ENCODE assay signal across 9 mouse cellular contexts in genomic region chr7:123368187-123368586, GRCm38 (mm10). TPM values are rescaled to one million over a fixed set of nuclear protein-coding genes. Genes with fewer than 3 reads are reported as not detected.
DNase-seq lines count a peak whose midpoint lies in the region; ATAC-seq and TF ChIP-seq lines count a peak whose summit lies in the region.
"Had no signal": no experiment of that assay in that cellular context is flagged by ENCODE, and none has a peak within 500 bp of the region (broad histone marks: within the 10 kb centered on the region; RNA-seq: fewer than 3 reads in every experiment).

No protein-coding gene starts in this region.

- H3K4me2 ChIP-seq in heart, embryonic 16.5 days (ENCODE audit: low read depth, low read length) = peak overlapping the region; percentile 94
- peak overlapping the region; percentile 86 for H3K4me2 ChIP-seq in hindbrain, embryonic 14.5 days (replicated peaks)
- peak overlapping the region; percentile 89 for H3K4me2 ChIP-seq in midbrain, embryonic 14.5 days (ENCODE audit: low read length)

- H3K4me1 ChIP-seq in heart, embryonic 16.5 days (ENCODE audit: control insufficient read depth, insufficient read depth, low read length) = peaks cover 19% of the 10 kb centered on the region
- peaks cover 48% of the 10 kb centered on the region for H3K4me1 ChIP-seq in bone marrow macrophage, adult 2 months (ENCODE audit: control insufficient read depth, insufficient read depth, low read length)
- peaks cover 19% of the 10 kb centered on the region for H3K4me1 ChIP-seq in hindbrain, embryonic 14.5 days (replicated peaks; ENCODE audit: control insufficient read depth, insufficient read depth, low read length)
- peaks cover 26% of the 10 kb centered on the region for H3K4me1 ChIP-seq in midbrain, embryonic 14.5 days (ENCODE audit: control insufficient read depth, insufficient read depth, low read length)

- H3K27me3 ChIP-seq in heart, embryonic 16.5 days (ENCODE audit: control insufficient read depth, insufficient read depth, low read length) = no peaks in the 10 kb centered on the region
- H3K27me3 ChIP-seq in hindbrain, embryonic 14.5 days (ENCODE audit: control insufficient read depth, insufficient read depth, low read length) = no peaks in the 10 kb centered on the region
- H3K27me3 ChIP-seq in midbrain, embryonic 14.5 days (ENCODE audit: control insufficient read depth, insufficient read depth, low read length) = no peaks in the 10 kb centered on the region

- ATAC-seq in heart, embryonic 16.5 days (replicated peaks; ENCODE audit: extremely low read depth, insufficient read depth, low FRiP score) = no peak
- ATAC-seq in hindbrain, embryonic 14.5 days (ENCODE audit: low FRiP score) = no peak
- ATAC-seq in midbrain, embryonic 14.5 days (ENCODE audit: low FRiP score, low TSS enrichment) = no peak

- intact Hi-C loops in heart, postnatal 14 days (cut with DNase I) = loop anchor here (2.0 to 5.0 kb wide), 2 partner anchors 19 to 36 kb away; no protein-coding TSS in a partner anchor

- no peaks in the 10 kb centered on the region for H3K36me3 ChIP-seq in heart, embryonic 16.5 days (ENCODE audit: control insufficient read depth, insufficient read depth)
- no peaks in the 10 kb centered on the region for H3K36me3 ChIP-seq in hindbrain, embryonic 14.5 days (replicated peaks; ENCODE audit: control insufficient read depth, insufficient read depth)
- no peaks in the 10 kb centered on the region for H3K36me3 ChIP-seq in midbrain, embryonic 14.5 days (ENCODE audit: control insufficient read depth, insufficient read depth, low read length)

- TF ChIP-seq POLR2A in bone marrow macrophage, adult 2 months (IDR thresholded peaks at IDR 0.05; ENCODE audit: borderline replicate concordance, low read depth, low read length) = no peak

- DNase-seq in heart, postnatal 14 days = no peak
- DNase-seq in hindbrain, embryonic 14.5 days (ENCODE audit: low spot score) = no peak
- DNase-seq in midbrain, embryonic 14.5 days = no peak
- no peak for DNase-seq in T-cell, adult 2 months (ENCODE audit: low spot score)
- no peak for DNase-seq in right cerebral cortex, postnatal 10 days (ENCODE audit: low spot score in 2 of 2)
- no peak for DNase-seq in right cerebral cortex, postnatal 25 days
- DNase-seq: cerebellum, adult 9-11 months had no signal

- H3K27ac ChIP-seq in heart, embryonic 16.5 days (ENCODE audit: low read length) = no peak overlapping the region
- peak overlapping the region; percentile 94 for H3K27ac ChIP-seq in bone marrow macrophage, adult 2 months (ENCODE audit: insufficient read depth, low read depth, low read length)
- H3K27ac ChIP-seq in hindbrain, embryonic 14.5 days = no peak overlapping the region
- H3K27ac ChIP-seq in midbrain, embryonic 14.5 days (replicated peaks; ENCODE audit: low read depth, low read length) = no peak overlapping the region

- H3K9me3 ChIP-seq in heart, embryonic 16.5 days (replicated peaks; ENCODE audit: control insufficient read depth, low read length) = no peaks in the 10 kb centered on the region
- no peaks in the 10 kb centered on the region for H3K9me3 ChIP-seq in hindbrain, embryonic 14.5 days (ENCODE audit: control insufficient read depth, low read length)
- H3K9me3 ChIP-seq in midbrain, embryonic 14.5 days (ENCODE audit: control insufficient read depth, low read length) = no peaks in the 10 kb centered on the region

- H3K4me3 ChIP-seq in heart, embryonic 16.5 days (ENCODE audit: low read length) = peak overlapping the region; percentile 87
- peak overlapping the region; percentile 73 for H3K4me3 ChIP-seq in bone marrow macrophage, adult 2 months (ENCODE audit: insufficient read depth, low read length)
- H3K4me3 ChIP-seq in hindbrain, embryonic 14.5 days (replicated peaks; ENCODE audit: low read length) = peak overlapping the region; percentile 85
- H3K4me3 ChIP-seq in midbrain, embryonic 14.5 days (replicated peaks; ENCODE audit: low read depth, low read length) = peak overlapping the region; percentile 70; the same call in 1 of the 2 replicates

- no peak overlapping the region for H3K9ac ChIP-seq in heart, embryonic 16.5 days (ENCODE audit: low read length)
- peak overlapping the region; percentile 69 for H3K9ac ChIP-seq in hindbrain, embryonic 14.5 days
- H3K9ac ChIP-seq in midbrain, embryonic 14.5 days (replicated peaks; ENCODE audit: low read length) = no peak overlapping the region

- WGBS in heart, embryonic 16.5 days = 71% methylated on average over 2 of the region's 2 CpGs
- WGBS in hindbrain, embryonic 14.5 days = 74% methylated on average over 2 of the region's 2 CpGs
- 75% methylated on average over 2 of the region's 2 CpGs for WGBS in midbrain, embryonic 14.5 days

- no peak for TF ChIP-seq CTCF in bone marrow macrophage, adult 2 months (IDR thresholded peaks at IDR 0.05; ENCODE audit: low read depth, low read length)

RNA-seq across cellular contexts. Expression of gene Lcmt1, which starts 1.4 kb away (rescaled TPM):
- polyA plus RNA-seq in heart, embryonic 16.5 days (2015; fragmentation: Nextera tagmentation; extraction: Ambion mirVana) = 38.5 and 39.8 TPM in 2 replicates
- 10 to 100 TPM; 25.0 to 25.3 TPM for total RNA-seq in heart, postnatal 14 days (2021)
- 26.1 and 28.0 TPM in 2 replicates for polyA plus RNA-seq in bone marrow macrophage, adult 2 months (2012; ENCODE audit: insufficient read depth, insufficient read length, missing spikeins)
- 106 and 110 TPM in 2 replicates for polyA plus RNA-seq in hindbrain, embryonic 14.5 days (2014; fragmentation: Nextera tagmentation; extraction: Ambion mirVana)
- polyA plus RNA-seq in midbrain, embryonic 14.5 days (2014; fragmentation: Nextera tagmentation; extraction: Ambion mirVana) = 100 and 115 TPM in 2 replicates

RNA-seq across cellular contexts. Expression of gene Arhgap17, which starts 1.5 kb away (rescaled TPM):
- polyA plus RNA-seq in heart, embryonic 16.5 days (2015; fragmentation: Nextera tagmentation; extraction: Ambion mirVana) = 14.3 and 15.1 TPM in 2 replicates
- total RNA-seq in heart, postnatal 14 days (2021) = 10 to 100 TPM; 17.6 to 25.0 TPM
- polyA plus RNA-seq in bone marrow macrophage, adult 2 months (2012; ENCODE audit: insufficient read depth, insufficient read length, missing spikeins) = 160 and 171 TPM in 2 replicates
- polyA plus RNA-seq in hindbrain, embryonic 14.5 days (2014; fragmentation: Nextera tagmentation; extraction: Ambion mirVana) = 11.4 and 11.7 TPM in 2 replicates
- 8.1 and 12.0 TPM in 2 replicates for polyA plus RNA-seq in midbrain, embryonic 14.5 days (2014; fragmentation: Nextera tagmentation; extraction: Ambion mirVana)
